Mouse (Mus musculus) lung, postnatal 0 days (tissue): Measurements from ENCODE around the gene Vhl. TPM values are rescaled to one million over a fixed set of nuclear protein-coding genes. Genes with fewer than 3 reads are reported as not detected.

Experiments
- ATAC-seq: fragments of 200-750 bp; cut with Nextera tagmentation; 2 replicates; pipeline ENCODE4 v1.8.0; 2017; ENCODE audit warnings: moderate library complexity
- DNase-seq: peaks from one replicate; pipeline ENCODE4 v3.0.0-alpha.2; 2016; ENCODE audit warnings: low spot score
- H3K27ac ChIP-seq: fragments of 300-500 bp; sonication (generic); 2 replicates; pipeline ENCODE4 v1.5.1; 2014; ENCODE audit warnings: antibody characterized with exemption, mild to moderate bottlenecking, low read length, mixed read lengths
- H3K27me3 ChIP-seq: fragments of 300-500 bp; sonication (generic); replicated peaks from 2 replicates; pipeline ENCODE4 v1.6.1; 2014; ENCODE audit warnings: low read length, mixed read lengths; ENCODE audit not compliant: insufficient read depth
- H3K36me3 ChIP-seq: fragments of 300-500 bp; sonication (generic); 2 replicates; pipeline ENCODE4 v1.6.1; 2014; ENCODE audit warnings: low read length, mixed read lengths; ENCODE audit not compliant: insufficient read depth
- H3K4me1 ChIP-seq: fragments of 300-500 bp; sonication (generic); 2 replicates; pipeline ENCODE4 v1.6.1; 2014; ENCODE audit warnings: antibody characterized with exemption, low read depth, low read length, mixed read lengths; ENCODE audit not compliant: insufficient read depth
- H3K4me2 ChIP-seq: fragments of 300-500 bp; sonication (generic); replicated peaks from 2 replicates; pipeline ENCODE4 v1.6.1; 2014; ENCODE audit warnings: low read depth, mild to moderate bottlenecking, low read length, moderate library complexity, mixed read lengths
- H3K4me3 ChIP-seq: fragments of 300-500 bp; sonication (generic); 2 replicates; pipeline ENCODE4 v1.5.1; 2014; ENCODE audit warnings: low read depth, low read length
- H3K9ac ChIP-seq: fragments of 300-500 bp; sonication (generic); replicated peaks from 2 replicates; pipeline ENCODE4 v1.6.1; 2014; ENCODE audit warnings: low read depth, mild to moderate bottlenecking
- H3K9me3 ChIP-seq: fragments of 300-500 bp; sonication (generic); 2 replicates; pipeline ENCODE4 v1.6.1; 2016; ENCODE audit warnings: low read length, mixed read lengths
- CTCF ChIP-seq: IDR thresholded peaks from 2 replicates; pipeline ENCODE4 v1.5.1; 2016; ENCODE audit warnings: antibody characterized with exemption, mild to moderate bottlenecking
- EP300 ChIP-seq: IDR thresholded peaks from 2 replicates; pipeline ENCODE4 v1.6.1; 2016; ENCODE audit warnings: antibody characterized with exemption, mild to moderate bottlenecking, control low read depth
- WGBS: fragments of 180-500 bp; shearing (Covaris S2); extraction: QIAGEN DNeasy Blood & Tissue Kit; methylation state at CpG from one replicate; pipeline ENCODE4 v1.1.7; 2014; 5-methylcytosine and 5-hydroxymethylcytosine counted together
- polyA plus RNA-seq: library from polyadenylated mRNA; unstranded; fragments of >200 nt; fragmentation: Nextera tagmentation; extraction: Ambion mirVana; gene quantifications from 2 replicates; pipeline ENCODE4 v1.2.1, GENCODE M21; 2015

Gene Vhl
- polyA plus RNA-seq = 28.2 and 30.6 TPM in 2 replicates

GRCm38 (mm10) chr6:113623941-113624751 is at the start of gene Vhl:
Gene Vhl (plus strand): TSS chr6:113623959.
- peak; percentile 91 for DNase-seq
- no peaks in the 10 kb centered on the region for H3K27me3 ChIP-seq
- under 1% methylated on average over 62 of the region's 76 CpGs for WGBS

DNA sequence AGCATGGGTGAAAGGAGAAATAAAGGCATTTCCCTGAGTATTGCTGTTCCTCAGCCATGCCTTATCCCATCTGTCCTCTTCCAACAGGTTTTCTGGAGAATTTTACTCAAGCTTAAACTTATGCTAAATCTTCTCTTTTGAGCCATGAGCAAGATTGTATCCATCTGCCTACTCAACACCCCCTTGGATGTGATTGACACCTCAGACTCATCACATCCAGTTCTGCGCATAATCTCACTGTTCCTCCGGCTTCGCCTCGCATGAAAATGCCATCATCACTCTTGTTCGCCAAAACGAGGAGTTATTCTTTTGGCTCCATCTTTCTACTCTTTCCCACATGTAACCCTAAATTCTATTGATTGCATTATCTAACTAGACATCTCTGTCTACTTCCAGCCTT is 47.7 kb upstream of the Vhl start:
- Histone ChIP-seq H3K27me3 (no peaks in the 10 kb centered on the region), H3K9me3 (no peaks in the 10 kb centered on the region), H3K4me3 (no peak overlapping the region), H3K4me1 (no peaks in the 10 kb centered on the region), H3K36me3 (no peaks in the 10 kb centered on the region), H3K27ac (no peak overlapping the region), H3K4me2 (no peak overlapping the region), H3K9ac (no peak overlapping the region)
- ATAC-seq (no peak), DNase-seq (no peak)
- TF ChIP-seq CTCF = no peak
- TF ChIP-seq EP300 = no peak
- WGBS = 96% methylated on average over 6 of the region's 6 CpGs

More at GRCm38 (mm10) chr6:113623941-113624751, at the start of gene Vhl:
- ATAC-seq = peak; percentile 93
- H3K9ac ChIP-seq = peak within 1 kb of the TSS; percentile 60
- peaks cover 5% of the 10 kb centered on the region; the same call in 1 of the 2 replicates for H3K4me1 ChIP-seq
- H3K4me2 ChIP-seq = peak within 1 kb of the TSS; percentile 65
- H3K36me3 ChIP-seq = peaks cover 9% of the 10 kb centered on the region
- no peak for TF ChIP-seq EP300
- TF ChIP-seq CTCF = peak; percentile 53
- H3K27ac ChIP-seq = peak within 1 kb of the TSS; percentile 89
- peak within 1 kb of the TSS; percentile 67 for H3K4me3 ChIP-seq
- H3K9me3 ChIP-seq = no peaks in the 10 kb centered on the region

DNA sequence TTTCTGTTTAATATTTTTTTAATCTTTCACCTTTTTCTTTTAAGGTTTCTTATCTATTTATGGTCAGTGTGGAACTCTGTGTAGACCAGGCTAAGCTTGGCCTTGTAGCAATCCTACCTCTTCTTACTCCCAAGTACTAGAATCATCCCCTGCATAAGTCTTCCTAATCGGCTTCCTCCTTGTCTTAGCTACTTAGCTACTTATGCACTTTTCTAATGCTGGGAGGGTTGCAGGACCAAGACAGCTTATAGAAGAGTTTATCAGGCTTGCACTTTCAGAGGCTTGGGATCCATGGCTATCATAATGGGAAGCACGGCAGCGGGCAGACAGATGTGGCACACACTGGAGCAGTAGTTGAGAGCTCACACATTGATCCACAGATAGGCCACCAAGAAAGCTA is 44.5 kb upstream of the Vhl start:
- Histone ChIP-seq H3K27me3 (no peaks in the 10 kb centered on the region), H3K4me2 (no peak overlapping the region), H3K4me1 (no peaks in the 10 kb centered on the region), H3K4me3 (no peak overlapping the region), H3K36me3 (no peaks in the 10 kb centered on the region), H3K27ac (no peak overlapping the region), H3K9ac (no peak overlapping the region), H3K9me3 (no peaks in the 10 kb centered on the region)
- TF ChIP-seq CTCF = no peak
- TF ChIP-seq EP300 = no peak
- DNase-seq = no peak
- 95% methylated on average over 3 of the region's 3 CpGs for WGBS
- no peak for ATAC-seq

DNA sequence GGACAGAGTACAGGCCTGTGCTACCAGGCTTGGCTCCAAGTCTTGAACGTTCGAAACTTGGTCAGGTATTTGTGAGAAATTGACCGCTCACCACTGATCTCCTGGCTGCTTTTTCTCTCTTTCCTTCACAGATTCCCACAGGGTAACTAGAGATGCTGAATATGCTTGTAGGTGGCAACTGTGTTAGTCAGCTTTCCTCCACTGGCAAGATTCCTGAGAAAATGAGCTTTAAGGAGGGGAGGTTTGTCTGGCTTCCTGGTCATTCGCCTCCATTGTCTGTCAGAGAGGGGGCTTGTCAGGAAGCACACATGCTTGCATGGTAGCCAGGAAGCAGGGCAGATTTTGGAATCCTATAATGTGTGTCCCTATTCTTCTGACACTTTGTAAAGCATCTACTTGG is 40.7 kb upstream of the Vhl start:
- H3K9ac ChIP-seq = no peak overlapping the region
- no peak for TF ChIP-seq EP300
- TF ChIP-seq CTCF = no peak
- no peaks in the 10 kb centered on the region for H3K4me1 ChIP-seq
- no peaks in the 10 kb centered on the region for H3K9me3 ChIP-seq
- no peaks in the 10 kb centered on the region for H3K36me3 ChIP-seq
- DNase-seq = no peak
- WGBS = 90% methylated on average over 4 of the region's 4 CpGs
- no peaks in the 10 kb centered on the region for H3K27me3 ChIP-seq
- no peak overlapping the region for H3K27ac ChIP-seq
- H3K4me2 ChIP-seq = no peak overlapping the region
- ATAC-seq = no peak
- no peak overlapping the region for H3K4me3 ChIP-seq

DNA sequence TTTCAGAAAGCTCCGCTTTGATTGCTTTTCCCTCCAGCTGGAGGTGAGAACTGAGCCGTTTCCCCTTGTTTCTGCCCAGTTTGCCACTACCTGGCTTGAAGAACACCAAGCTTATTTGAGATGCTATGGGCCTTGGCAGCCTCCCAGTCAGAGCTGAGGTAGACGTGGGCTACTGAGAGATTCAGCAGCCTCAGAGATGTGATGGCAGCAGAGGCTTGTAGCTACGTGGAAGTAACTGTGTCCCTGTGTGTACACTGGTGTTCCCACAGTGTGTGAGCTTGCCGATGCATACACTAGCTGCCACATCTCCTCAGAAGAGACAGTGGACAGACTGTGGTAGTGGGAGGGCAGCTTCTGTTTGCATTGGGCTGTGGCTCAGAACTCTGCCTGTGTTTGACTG is 38.7 kb upstream of the Vhl start:
- Histone ChIP-seq H3K4me1 (no peaks in the 10 kb centered on the region), H3K9ac (no peak overlapping the region), H3K4me2 (no peak overlapping the region), H3K27me3 (no peaks in the 10 kb centered on the region), H3K9me3 (no peaks in the 10 kb centered on the region), H3K36me3 (no peaks in the 10 kb centered on the region), H3K27ac (no peak overlapping the region), H3K4me3 (no peak overlapping the region)
- ATAC-seq (no peak), DNase-seq (no peak)
- no peak for TF ChIP-seq CTCF
- 88% methylated on average over 5 of the region's 5 CpGs for whole genome bisulfite sequencing

- no peaks in the 10 kb centered on the region for H3K27me3 ChIP-seq
- TF ChIP-seq EP300 (no peak), CTCF (peak; percentile 22; the same call in 1 of the 2 replicates)
- peak; percentile 16 for DNase-seq
- no peak overlapping the region for H3K9ac ChIP-seq
- no peaks in the 10 kb centered on the region for H3K36me3 ChIP-seq
- H3K4me3 ChIP-seq = no peak overlapping the region
- no peak overlapping the region for H3K27ac ChIP-seq
- H3K9me3 ChIP-seq = no peaks in the 10 kb centered on the region
- WGBS = 56% methylated on average over 5 of the region's 5 CpGs
- ATAC-seq = peak; percentile 65
- no peaks in the 10 kb centered on the region for H3K4me1 ChIP-seq
- no peak overlapping the region for H3K4me2 ChIP-seq
These were observed 37.1 kb upstream of the Vhl start for GRCm38 (mm10) chr6:113586466-113587183.
